Comparison of ENCODE assay signal across 22 mouse cellular contexts in genomic region chr7:111740091-111740490, GRCm38 (mm10). TPM values are rescaled to one million over a fixed set of nuclear protein-coding genes. Genes with fewer than 3 reads are reported as not detected.
DNase-seq lines count a peak whose midpoint lies in the region; ATAC-seq and TF ChIP-seq lines count a peak whose summit lies in the region.
"Had no signal": no experiment of that assay in that cellular context is flagged by ENCODE, and none has a peak within 500 bp of the region (broad histone marks: within the 10 kb centered on the region; RNA-seq: fewer than 3 reads in every experiment).

No protein-coding gene starts in this region.

- TF ChIP-seq EP300 in heart, adult 2 months (IDR thresholded peaks at IDR 0.05; ENCODE audit: insufficient read depth, low read depth, low read length) = no peak

- no peak overlapping the region for H3K9ac ChIP-seq in heart, adult 2 months (ENCODE audit: low read depth, low read length)
- no peak overlapping the region for H3K9ac ChIP-seq in neural tube, embryonic 11.5 days (ENCODE audit: low read length)
- no peak overlapping the region for H3K9ac ChIP-seq in kidney, embryonic 15.5 days
- H3K9ac ChIP-seq: heart, embryonic 12.5 days; hindbrain, embryonic 13.5 days; liver, embryonic 12.5 days; stomach, embryonic 15.5 days had no signal

- H3K9me3 ChIP-seq in megakaryocyte, embryonic 14.5 days = no peaks in the 10 kb centered on the region
- no peaks in the 10 kb centered on the region for H3K9me3 ChIP-seq in neural tube, embryonic 11.5 days (ENCODE audit: control insufficient read depth, low read length)
- H3K9me3 ChIP-seq in kidney, embryonic 15.5 days (replicated peaks) = no peaks in the 10 kb centered on the region
- H3K9me3 ChIP-seq: forebrain, embryonic 10.5 days; heart, embryonic 12.5 days; hindbrain, embryonic 13.5 days; liver, embryonic 12.5 days; stomach, embryonic 15.5 days had no signal

- WGBS in heart, adult 2 months = 87% methylated on average over 6 of the region's 6 CpGs
- WGBS in neural tube, embryonic 11.5 days = 40% methylated on average over 6 of the region's 6 CpGs
- WGBS in kidney, embryonic 15.5 days = 55% methylated on average over 6 of the region's 6 CpGs

- H3K4me2 ChIP-seq in neural tube, embryonic 11.5 days (ENCODE audit: low read depth) = no peak overlapping the region
- H3K4me2 ChIP-seq in kidney, embryonic 15.5 days = no peak overlapping the region
- H3K4me2 ChIP-seq: heart, embryonic 12.5 days; hindbrain, embryonic 13.5 days; liver, embryonic 12.5 days; stomach, embryonic 15.5 days had no signal

- DNase-seq in heart, adult 2 months = no peak
- DNase-seq in heart, adult 8-10 months (ENCODE audit: low spot score) = no peak
- DNase-seq in embryo, embryonic 10.5 days (ENCODE audit: low spot score) = peak; percentile 45
- no peak for DNase-seq in neural tube, embryonic 11.5 days (ENCODE audit: low spot score)
- DNase-seq in right cerebral cortex, postnatal 10 days (ENCODE audit: low spot score in 2 of 2) = no peak
- DNase-seq: cerebellum, adult 11 months; cerebellum, adult 9-11 months; right cerebral cortex, postnatal 4 days; thymus, postnatal 25 days had no signal

- intact Hi-C loops in heart, adult 2 months (cut with DNase I) = loop anchor here (2.0 kb wide), 1 partner anchor 39 kb away; the partner anchor contains the start of gene Galnt18

- no peak overlapping the region for H3K4me3 ChIP-seq in heart, adult 2 months
- peak overlapping the region; percentile 53 for H3K4me3 ChIP-seq in megakaryocyte, embryonic 14.5 days (replicated peaks)
- H3K4me3 ChIP-seq in neural tube, embryonic 11.5 days (ENCODE audit: low read depth, low read length) = no peak overlapping the region
- no peak overlapping the region for H3K4me3 ChIP-seq in kidney, embryonic 15.5 days (replicated peaks)
- H3K4me3 ChIP-seq: forebrain, embryonic 10.5 days; heart, embryonic 12.5 days; hindbrain, embryonic 13.5 days; layer of hippocampus, adult 2 months; liver, embryonic 12.5 days; stomach, embryonic 15.5 days had no signal

- H3K4me1 ChIP-seq in heart, adult 2 months (ENCODE audit: control insufficient read depth, insufficient read depth, low read length) = peaks cover 44% of the 10 kb centered on the region
- H3K4me1 ChIP-seq in megakaryocyte, embryonic 14.5 days = no peaks in the 10 kb centered on the region
- H3K4me1 ChIP-seq in neural tube, embryonic 11.5 days (ENCODE audit: control insufficient read depth, insufficient read depth, low read length) = peaks cover 15% of the 10 kb centered on the region
- H3K4me1 ChIP-seq in kidney, embryonic 15.5 days = peaks cover 52% of the 10 kb centered on the region

- peak overlapping the region; percentile 61; the same call in 1 of the 2 replicates for H3K27ac ChIP-seq in heart, adult 2 months
- no peak overlapping the region for H3K27ac ChIP-seq in neural tube, embryonic 11.5 days (ENCODE audit: low read depth, low read length)
- H3K27ac ChIP-seq in kidney, embryonic 15.5 days = no peak overlapping the region
- H3K27ac ChIP-seq: forebrain, embryonic 10.5 days; hindbrain, embryonic 13.5 days; liver, embryonic 12.5 days; stomach, embryonic 15.5 days had no signal

- ATAC-seq in megakaryocyte, adult 5-6 weeks (ENCODE audit: poor library complexity, severe bottlenecking) = no peak
- ATAC-seq in neural tube, embryonic 11.5 days (ENCODE audit: insufficient read depth, low FRiP score, low TSS enrichment) = peak; percentile 45
- no peak for ATAC-seq in kidney, embryonic 15.5 days (replicated peaks; ENCODE audit: low FRiP score)
- ATAC-seq: CD4-positive, CD25-positive, alpha-beta regulatory T cell, adult 4 months; intestine, embryonic 16.5 days; liver, embryonic 12.5 days; Patski had no signal

- no peaks in the 10 kb centered on the region for H3K36me3 ChIP-seq in heart, adult 2 months (ENCODE audit: control insufficient read depth, insufficient read depth, low read length)
- no peaks in the 10 kb centered on the region for H3K36me3 ChIP-seq in megakaryocyte, embryonic 14.5 days (replicated peaks; ENCODE audit: low read length)
- no peaks in the 10 kb centered on the region for H3K36me3 ChIP-seq in neural tube, embryonic 11.5 days (ENCODE audit: control insufficient read depth, insufficient read depth, low read length)
- H3K36me3 ChIP-seq in kidney, embryonic 15.5 days = no peaks in the 10 kb centered on the region
- H3K36me3 ChIP-seq: forebrain, embryonic 10.5 days; heart, embryonic 12.5 days; hindbrain, embryonic 13.5 days; liver, embryonic 12.5 days; stomach, embryonic 15.5 days had no signal

- no peak for TF ChIP-seq CTCF in heart, adult 2 months (IDR thresholded peaks at IDR 0.05)

- no peaks in the 10 kb centered on the region for H3K79me2 ChIP-seq in heart, adult 2 months (replicated peaks; ENCODE audit: control insufficient read depth, insufficient read depth, low read length)

- TF ChIP-seq POLR2A in heart, adult 2 months (IDR thresholded peaks at IDR 0.05; ENCODE audit: insufficient read depth, low read depth, low read length) = no peak

- no peaks in the 10 kb centered on the region for H3K27me3 ChIP-seq in heart, adult 2 months (ENCODE audit: control insufficient read depth, insufficient read depth, low read length)
- H3K27me3 ChIP-seq in megakaryocyte, embryonic 14.5 days (replicated peaks) = peaks cover 6% of the 10 kb centered on the region
- no peaks in the 10 kb centered on the region for H3K27me3 ChIP-seq in neural tube, embryonic 11.5 days (ENCODE audit: control insufficient read depth, insufficient read depth, low read length)
- no peaks in the 10 kb centered on the region for H3K27me3 ChIP-seq in kidney, embryonic 15.5 days
- H3K27me3 ChIP-seq: heart, embryonic 12.5 days; hindbrain, embryonic 13.5 days; liver, embryonic 12.5 days; Patski; stomach, embryonic 15.5 days had no signal

RNA-seq across cellular contexts. Expression of gene Galnt18, which starts 39.7 kb away (rescaled TPM):
- 10 to 100 TPM; 11.4 to 13.6 TPM for total RNA-seq in heart, adult 2 months (2021)
- polyA plus RNA-seq in heart, adult 2 months (2012; rRNA removed) = 12.1 and 16.6 TPM in 2 replicates
- 10 to 100 TPM in 2 of 4 experiments, 1 to 10 TPM in 2; 7.4 to 10.8 (median 9.5) TPM for total RNA-seq in heart, adult 8-10 months (2022)
- not detected in 2 replicates for polyA plus RNA-seq in megakaryocyte, embryonic 14.5 days (2012; ENCODE audit: insufficient read depth, low replicate concordance)
- total RNA-seq in megakaryocyte, adult 5-6 weeks (2015) = not detected in 2 replicates
- not detected in 2 replicates for total RNA-seq in megakaryocyte, adult 5-6 weeks (2017)
- polyA plus RNA-seq in neural tube, embryonic 11.5 days (2014; fragmentation: Nextera tagmentation; extraction: Ambion mirVana) = 8.1 and 9.7 TPM in 2 replicates
- 29.2 and 31.8 TPM in 2 replicates for polyA plus RNA-seq in kidney, embryonic 15.5 days (2015; fragmentation: Nextera tagmentation; extraction: Ambion mirVana)
- total RNA-seq: megakaryocyte-erythroid progenitor cell, adult 5-6 weeks had no signal
- polyA plus RNA-seq: CD4-positive, CD25-positive, alpha-beta regulatory T cell, adult 4 months had no signal
